In genomic region chr4:82403975-82404651, GRCm38 (mm10) we compare ENCODE assay signal across 8 mouse cellular contexts.
DNase-seq lines count a peak whose midpoint lies in the region; ATAC-seq lines count a peak whose summit lies in the region.

No protein-coding gene starts in this region.

- WGBS in embryonic facial prominence, embryonic 12.5 days = 62% methylated on average over 13 of the region's 13 CpGs
- 19% methylated on average over 13 of the region's 13 CpGs for WGBS in heart, embryonic 14.5 days

- peak; percentile 41 for DNase-seq in urinary bladder, postnatal 14 days (ENCODE audit: low spot score)
- DNase-seq in urinary bladder, adult 2 months (ENCODE audit: low spot score) = no peak
- peak; percentile 41 to 70 for DNase-seq in layer of hippocampus, adult 18-20 months (ENCODE audit: low spot score in 2 of 2)
- peak; percentile 64 for DNase-seq in lung, postnatal 14 days
- no peak for DNase-seq in yolk sac, embryonic 10.5 days (ENCODE audit: low spot score)
- DNase-seq in embryo, embryonic 10.5 days (ENCODE audit: low spot score) = no peak

- H3K36me3 ChIP-seq in embryonic facial prominence, embryonic 12.5 days = no peaks in the 10 kb centered on the region
- no peaks in the 10 kb centered on the region for H3K36me3 ChIP-seq in heart, embryonic 14.5 days (ENCODE audit: control insufficient read depth, insufficient read depth, low read length)

- no peaks in the 10 kb centered on the region for H3K27me3 ChIP-seq in embryonic facial prominence, embryonic 12.5 days
- H3K27me3 ChIP-seq in heart, embryonic 14.5 days (ENCODE audit: control insufficient read depth, insufficient read depth, low read length) = no peaks in the 10 kb centered on the region

- H3K4me1 ChIP-seq in embryonic facial prominence, embryonic 12.5 days = peaks cover 60% of the 10 kb centered on the region
- peaks cover 48 to 85% of the 10 kb centered on the region in 2 experiments for H3K4me1 ChIP-seq in heart, embryonic 14.5 days (ENCODE audit: control insufficient read depth in 2 of 2, insufficient read depth in 2 of 2, low read length in 2 of 2)

- no peaks in the 10 kb centered on the region for H3K9me3 ChIP-seq in embryonic facial prominence, embryonic 12.5 days
- H3K9me3 ChIP-seq in heart, embryonic 14.5 days (ENCODE audit: control insufficient read depth, low read length) = no peaks in the 10 kb centered on the region

- no peak overlapping the region for H3K4me3 ChIP-seq in embryonic facial prominence, embryonic 12.5 days
- H3K4me3 ChIP-seq in heart, embryonic 14.5 days (ENCODE audit: control insufficient read depth in 1 of 2, insufficient read depth in 1 of 2, low read depth in 1 of 2, low read length in 2 of 2) = no peak overlapping the region

- no peak for ATAC-seq in embryonic facial prominence, embryonic 12.5 days (ENCODE audit: insufficient number of reproducible peaks, insufficient read depth, low FRiP score, low TSS enrichment)
- ATAC-seq in heart, embryonic 14.5 days (ENCODE audit: insufficient number of reproducible peaks, insufficient read depth, low FRiP score, low read depth) = peak; percentile 73

- peak overlapping the region; percentile 65; the same call in 1 of the 2 replicates for H3K27ac ChIP-seq in embryonic facial prominence, embryonic 12.5 days
- H3K27ac ChIP-seq in heart, embryonic 14.5 days (replicated peaks in 1 of 2; ENCODE audit: control insufficient read depth in 1 of 2, insufficient read depth in 1 of 2, low read depth in 2 of 2, low read length in 2 of 2) = peak overlapping the region; percentile 91 to 92

- H3K4me2 ChIP-seq in embryonic facial prominence, embryonic 12.5 days (replicated peaks) = no peak overlapping the region
- H3K4me2 ChIP-seq in heart, embryonic 14.5 days (ENCODE audit: low read length) = peak overlapping the region; percentile 56

- H3K9ac ChIP-seq in embryonic facial prominence, embryonic 12.5 days = no peak overlapping the region
- H3K9ac ChIP-seq in heart, embryonic 14.5 days (ENCODE audit: low read length) = peak overlapping the region; percentile 44; the same call in 1 of the 2 replicates

Comparison
In these comparisons a context has a peak if more than half of its experiments do, and no peak if none do; other contexts are left out.
1. DNase-seq: peak in urinary bladder, postnatal 14 days (single experiment), layer of hippocampus, adult 18-20 months (2 of 2) and lung, postnatal 14 days (single experiment); none in urinary bladder, adult 2 months (single experiment), yolk sac, embryonic 10.5 days (single experiment) and embryo, embryonic 10.5 days (single experiment).